Mouse (Mus musculus) hindbrain, embryonic 13.5 days (tissue): ENCODE measurements around the gene Ube2ql1. TPM values are rescaled to one million over a fixed set of nuclear protein-coding genes. Genes with fewer than 3 reads are reported as not detected.

Source experiments
- ATAC-seq: fragments of 200-750 bp; cut with Nextera tagmentation; 2 replicates; pipeline ENCODE4 v1.8.0; 2017; ENCODE audit warnings: moderate TSS enrichment; ENCODE audit not compliant: low FRiP score
- H3K27ac ChIP-seq: fragments of 300-500 bp; sonication (generic); 2 replicates; pipeline ENCODE4 v1.5.1; 2015; ENCODE audit warnings: inconsistent platforms, mild to moderate bottlenecking, moderate library complexity
- H3K27me3 ChIP-seq: fragments of 300-500 bp; sonication (generic); 2 replicates; pipeline ENCODE4 v1.6.1; 2015; ENCODE audit warnings: mild to moderate bottlenecking, inconsistent platforms
- H3K36me3 ChIP-seq: fragments of 300-500 bp; sonication (generic); 2 replicates; pipeline ENCODE4 v1.6.1; 2015; ENCODE audit warnings: mild to moderate bottlenecking, inconsistent platforms
- H3K4me1 ChIP-seq: fragments of 300-500 bp; sonication (generic); replicated peaks from 2 replicates; pipeline ENCODE4 v1.6.1; 2015; ENCODE audit warnings: inconsistent platforms
- H3K4me2 ChIP-seq: fragments of 300-500 bp; sonication (generic); 2 replicates; pipeline ENCODE4 v1.6.1; 2015; ENCODE audit warnings: inconsistent platforms, mild to moderate bottlenecking, moderate library complexity
- H3K4me3 ChIP-seq: fragments of 300-500 bp; sonication (generic); 2 replicates; pipeline ENCODE4 v1.5.1; 2015; ENCODE audit warnings: mild to moderate bottlenecking, inconsistent platforms
- H3K9ac ChIP-seq: fragments of 300-500 bp; sonication (generic); 2 replicates; pipeline ENCODE4 v1.6.1; 2015; ENCODE audit warnings: mild to moderate bottlenecking, inconsistent platforms
- H3K9me3 ChIP-seq: fragments of 300-500 bp; sonication (generic); 2 replicates; pipeline ENCODE4 v1.6.1; 2016; ENCODE audit warnings: inconsistent platforms
- WGBS: fragments of 180-500 bp; shearing (Covaris S2); methylation state at CpG from one replicate; pipeline ENCODE4 v1.1.7; 2015; 5-methylcytosine and 5-hydroxymethylcytosine counted together
- polyA plus RNA-seq: library from polyadenylated mRNA; unstranded; fragments of >200 nt; fragmentation: Nextera tagmentation; extraction: Ambion mirVana; gene quantifications from 2 replicates; pipeline ENCODE4 v1.2.1, GENCODE M21; 2015

Gene Ube2ql1
- polyA plus RNA-seq, 1 experiment from 2014 or later: 29.5 TPM

GRCm38 (mm10) chr13:69703505-69703904 lies 36.2 kb downstream of the Ube2ql1 start:
- Histone ChIP-seq H3K27me3 (no peaks in the 10 kb centered on the region), H3K4me1 (0 out of 2 replicates have a peak, but pooled peaks cover 3% of the 10 kb centered on the region), H3K4me2 (no peak overlapping the region), H3K9ac (no peak overlapping the region), H3K4me3 (no peak overlapping the region), H3K27ac (no peak overlapping the region), H3K36me3 (peaks cover 71% of the 10 kb centered on the region), H3K9me3 (no peaks in the 10 kb centered on the region)
- ATAC-seq: no peak
- 18% methylated on average over 11 of the region's 11 CpGs for WGBS

GRCm38 (mm10) chr13:69701397-69701796 lies 38.3 kb downstream of the Ube2ql1 start:
- H3K9ac ChIP-seq: no peak overlapping the region
- H3K4me3 ChIP-seq: no peak overlapping the region
- WGBS: 85% methylated on average over 4 of the region's 4 CpGs
- H3K27me3 ChIP-seq: no peaks in the 10 kb centered on the region
- H3K27ac ChIP-seq: no peak overlapping the region
- 0 out of 2 replicates have a peak, but pooled peaks cover under 1% of the 10 kb centered on the region for H3K4me1 ChIP-seq
- peaks cover 56% of the 10 kb centered on the region for H3K36me3 ChIP-seq
- H3K9me3 ChIP-seq: no peaks in the 10 kb centered on the region
- no peak for ATAC-seq
- no peak overlapping the region for H3K4me2 ChIP-seq

- Histone ChIP-seq H3K4me2 (no peak overlapping the region), H3K36me3 (peaks cover 56% of the 10 kb centered on the region), H3K4me3 (no peak overlapping the region), H3K4me1 (no peaks in the 10 kb centered on the region), H3K27me3 (no peaks in the 10 kb centered on the region), H3K9ac (no peak overlapping the region), H3K27ac (no peak overlapping the region), H3K9me3 (no peaks in the 10 kb centered on the region)
- WGBS: 26% methylated on average over 1 of the region's 1 CpGs
- ATAC-seq: no peak
These were observed 38.9 kb downstream of the Ube2ql1 start for GRCm38 (mm10) chr13:69700827-69701226.

GRCm38 (mm10) chr13:69696333-69696991 lies 43.2 kb downstream of the Ube2ql1 start:
- Histone ChIP-seq H3K9me3 (no peaks in the 10 kb centered on the region), H3K36me3 (peaks cover 21% of the 10 kb centered on the region), H3K4me2 (no peak overlapping the region), H3K4me3 (no peak overlapping the region), H3K9ac (no peak overlapping the region), H3K27ac (no peak overlapping the region), H3K27me3 (no peaks in the 10 kb centered on the region), H3K4me1 (no peaks in the 10 kb centered on the region)
- WGBS: 42% methylated on average over 13 of the region's 13 CpGs
- ATAC-seq: peak; percentile 83

- WGBS: 51% methylated on average over 7 of the region's 7 CpGs
- H3K4me1 ChIP-seq: peaks cover 5% of the 10 kb centered on the region
- no peak for ATAC-seq
- H3K4me2 ChIP-seq: no peak overlapping the region
- no peak overlapping the region for H3K4me3 ChIP-seq
- H3K36me3 ChIP-seq: no peaks in the 10 kb centered on the region
- no peaks in the 10 kb centered on the region for H3K9me3 ChIP-seq
- H3K9ac ChIP-seq: no peak overlapping the region
- H3K27ac ChIP-seq: no peak overlapping the region
- H3K27me3 ChIP-seq: 0 out of 2 replicates have a peak, but pooled peaks cover 5% of the 10 kb centered on the region
These were observed 48.6 kb downstream of the Ube2ql1 start for GRCm38 (mm10) chr13:69691074-69691473.

- Histone ChIP-seq H3K4me2 (no peak overlapping the region), H3K4me3 (no peak overlapping the region), H3K9me3 (no peaks in the 10 kb centered on the region), H3K4me1 (peaks cover 17% of the 10 kb centered on the region), H3K27ac (no peak overlapping the region), H3K9ac (no peak overlapping the region), H3K27me3 (0 out of 2 replicates have a peak, but pooled peaks cover 5% of the 10 kb centered on the region), H3K36me3 (no peaks in the 10 kb centered on the region)
- WGBS: 57% methylated on average over 1 of the region's 1 CpGs
- ATAC-seq: no peak
These were observed 52.7 kb downstream of the Ube2ql1 start for GRCm38 (mm10) chr13:69687023-69687422.

GRCm38 (mm10) chr13:69685406-69685818 lies 54.3 kb downstream of the Ube2ql1 start:
- peaks cover 17% of the 10 kb centered on the region for H3K4me1 ChIP-seq
- H3K9ac ChIP-seq: peak overlapping the region; percentile 43; the same call in 1 of the 2 replicates
- H3K4me2 ChIP-seq: peak overlapping the region; percentile 16

GRCm38 (mm10) chr13:69673921-69674618 lies 65.6 kb downstream of the Ube2ql1 start:
- H3K4me2 ChIP-seq: no peak overlapping the region
- WGBS: 72% methylated on average over 10 of the region's 10 CpGs
- H3K27ac ChIP-seq: no peak overlapping the region
- no peaks in the 10 kb centered on the region for H3K36me3 ChIP-seq
- no peaks in the 10 kb centered on the region for H3K27me3 ChIP-seq
- no peak overlapping the region for H3K4me3 ChIP-seq
- no peak for ATAC-seq
- no peaks in the 10 kb centered on the region for H3K4me1 ChIP-seq
- no peak overlapping the region for H3K9ac ChIP-seq
- H3K9me3 ChIP-seq: no peaks in the 10 kb centered on the region

More at GRCm38 (mm10) chr13:69685406-69685818, 54.3 kb downstream of the Ube2ql1 start:
- H3K4me3 ChIP-seq: no peak overlapping the region
- no peaks in the 10 kb centered on the region for H3K36me3 ChIP-seq
- WGBS: 13% methylated on average over 5 of the region's 5 CpGs
- peak; percentile 37; the same call in 1 of the 2 replicates for ATAC-seq
- no peaks in the 10 kb centered on the region for H3K9me3 ChIP-seq
- 0 out of 2 replicates have a peak, but pooled peaks cover 5% of the 10 kb centered on the region for H3K27me3 ChIP-seq
- H3K27ac ChIP-seq: no peak overlapping the region

- Histone ChIP-seq H3K4me1 (no peaks in the 10 kb centered on the region), H3K27me3 (no peaks in the 10 kb centered on the region), H3K36me3 (no peaks in the 10 kb centered on the region), H3K27ac (no peak overlapping the region), H3K9ac (no peak overlapping the region), H3K4me2 (no peak overlapping the region), H3K9me3 (no peaks in the 10 kb centered on the region), H3K4me3 (no peak overlapping the region)
- ATAC-seq: no peak
- 90% methylated on average over 5 of the region's 5 CpGs for WGBS
These were observed 66.3 kb downstream of the Ube2ql1 start for GRCm38 (mm10) chr13:69673197-69673920.

GRCm38 (mm10) chr13:69672565-69672964 lies 67.1 kb downstream of the Ube2ql1 start:
- no peaks in the 10 kb centered on the region for H3K9me3 ChIP-seq
- no peaks in the 10 kb centered on the region for H3K27me3 ChIP-seq
- no peak for ATAC-seq
- no peak overlapping the region for H3K4me2 ChIP-seq
- no peak overlapping the region for H3K9ac ChIP-seq
- H3K4me3 ChIP-seq: no peak overlapping the region
- 94% methylated on average over 10 of the region's 10 CpGs for WGBS
- no peaks in the 10 kb centered on the region for H3K36me3 ChIP-seq
- H3K27ac ChIP-seq: no peak overlapping the region
- H3K4me1 ChIP-seq: no peaks in the 10 kb centered on the region

- Histone ChIP-seq H3K9me3 (no peaks in the 10 kb centered on the region), H3K36me3 (no peaks in the 10 kb centered on the region), H3K4me1 (no peaks in the 10 kb centered on the region), H3K27me3 (no peaks in the 10 kb centered on the region), H3K9ac (no peak overlapping the region), H3K4me2 (no peak overlapping the region), H3K4me3 (no peak overlapping the region), H3K27ac (no peak overlapping the region)
- 89% methylated on average over 5 of the region's 5 CpGs for WGBS
- ATAC-seq: no peak
These were observed 67.6 kb downstream of the Ube2ql1 start for GRCm38 (mm10) chr13:69672121-69672520.

- H3K9ac ChIP-seq: no peak overlapping the region
- H3K36me3 ChIP-seq: no peaks in the 10 kb centered on the region
- WGBS: 78% methylated on average over 3 of the region's 3 CpGs
These were observed 85.2 kb downstream of the Ube2ql1 start for GRCm38 (mm10) chr13:69654508-69654907.

More at GRCm38 (mm10) chr13:69654508-69654907, 85.2 kb downstream of the Ube2ql1 start:
- H3K27me3 ChIP-seq: 0 out of 2 replicates have a peak, but pooled peaks cover 3% of the 10 kb centered on the region
- no peaks in the 10 kb centered on the region for H3K9me3 ChIP-seq
- no peak overlapping the region for H3K4me2 ChIP-seq
- ATAC-seq: no peak
- H3K4me1 ChIP-seq: no peaks in the 10 kb centered on the region
- no peak overlapping the region for H3K27ac ChIP-seq
- no peak overlapping the region for H3K4me3 ChIP-seq
